Mouse (Mus musculus) mature B cell (primary cell): Measurements from ENCODE around the gene Ltbp2.

Experiments used
- in situ Hi-C: fragments of 300-500 bp; cut with MboI; formaldehyde crosslinking; loops from 2 replicates; pipeline ENCODE4 v1.14.3; 2019

Ltbp2 gene

GRCm38 (mm10) chr12:84839965-84840364 lies 36.4 kb downstream of the Ltbp2 start:
- in situ Hi-C loops, result no loop called here

GRCm38 (mm10) chr12:84835626-84836025 lies 40.7 kb downstream of the Ltbp2 start:
- in situ Hi-C loops, result no loop called here

- in situ Hi-C loops, result no loop called here
Observed at GRCm38 (mm10) chr12:84834773-84835172, 41.6 kb downstream of the Ltbp2 start.

GRCm38 (mm10) chr12:84831648-84832047 lies 44.7 kb downstream of the Ltbp2 start:
- in situ Hi-C loops, result no loop called here

- in situ Hi-C loops, result no loop called here
Observed at GRCm38 (mm10) chr12:84831141-84831540, 45.2 kb downstream of the Ltbp2 start.

- in situ Hi-C loops, result no loop called here
Observed at GRCm38 (mm10) chr12:84830438-84830837, 45.9 kb downstream of the Ltbp2 start.

GRCm38 (mm10) chr12:84829913-84830312 lies 46.4 kb downstream of the Ltbp2 start:
- in situ Hi-C loops, result no loop called here

- in situ Hi-C loops, result no loop called here
Observed at GRCm38 (mm10) chr12:84829109-84829724, 47.1 kb downstream of the Ltbp2 start.

GRCm38 (mm10) chr12:84827384-84827933 lies 48.9 kb downstream of the Ltbp2 start:
- in situ Hi-C loops, result no loop called here

GRCm38 (mm10) chr12:84824203-84824602 lies 52.1 kb downstream of the Ltbp2 start:
- in situ Hi-C loops, result no loop called here

GRCm38 (mm10) chr12:84823601-84824000 lies 52.7 kb downstream of the Ltbp2 start:
- in situ Hi-C loops, result no loop called here

GRCm38 (mm10) chr12:84819236-84820168 lies 56.8 kb downstream of the Ltbp2 start:
- in situ Hi-C loops, result no loop called here

GRCm38 (mm10) chr12:84818496-84818895 lies 57.8 kb downstream of the Ltbp2 start:
- in situ Hi-C loops, result no loop called here

GRCm38 (mm10) chr12:84814663-84815325 lies 61.5 kb downstream of the Ltbp2 start:
- in situ Hi-C loops, result no loop called here

GRCm38 (mm10) chr12:84813773-84814172 lies 62.6 kb downstream of the Ltbp2 start:
- in situ Hi-C loops, result no loop called here

GRCm38 (mm10) chr12:84812004-84812403 lies 64.3 kb downstream of the Ltbp2 start:
- in situ Hi-C loops, result no loop called here

- in situ Hi-C loops, result no loop called here
Observed at GRCm38 (mm10) chr12:84811510-84811909, 64.8 kb downstream of the Ltbp2 start.

GRCm38 (mm10) chr12:84810810-84811209 lies 65.5 kb downstream of the Ltbp2 start:
- in situ Hi-C loops, result no loop called here

GRCm38 (mm10) chr12:84809033-84809432 lies 67.3 kb downstream of the Ltbp2 start:
- in situ Hi-C loops, result no loop called here

- in situ Hi-C loops, result no loop called here
Observed at GRCm38 (mm10) chr12:84807351-84807750, 69.0 kb downstream of the Ltbp2 start.

GRCm38 (mm10) chr12:84806726-84807125 lies 69.6 kb downstream of the Ltbp2 start:
- in situ Hi-C loops, result no loop called here

GRCm38 (mm10) chr12:84806010-84806409 lies 70.3 kb downstream of the Ltbp2 start:
- in situ Hi-C loops, result no loop called here
